Mouse (Mus musculus) liver, embryonic 14.5 days (tissue): ENCODE results near the gene Dpp6. TPM values are rescaled to one million over a fixed set of nuclear protein-coding genes. Genes with fewer than 3 reads are reported as not detected.

Experiments used
- ATAC-seq: fragments of 200-750 bp; cut with Nextera tagmentation; 2 replicates; pipeline ENCODE4 v1.8.0; 2017; ENCODE audit warnings: moderate number of reproducible peaks, mild to moderate bottlenecking, moderate library complexity; ENCODE audit not compliant: insufficient read depth
- DNase-seq, 3 experiments: peaks; one replicate each; pipeline ENCODE4 v3.0.0-alpha.2; 2012 to 2013; ENCODE audit warnings: low read depth in 3 of 3, low spot score in 3 of 3
- H3K27ac ChIP-seq: fragments of 300-500 bp; sonication (generic); 2 replicates; pipeline ENCODE4 v1.5.1; 2014; ENCODE audit warnings: moderate library complexity, mild to moderate bottlenecking, control low read depth, inconsistent platforms
- H3K27me3 ChIP-seq: fragments of 300-500 bp; sonication (generic); 2 replicates; pipeline ENCODE4 v1.6.1; 2014; ENCODE audit warnings: mild to moderate bottlenecking, low read length, moderate library complexity; ENCODE audit not compliant: control insufficient read depth, insufficient read depth
- H3K36me3 ChIP-seq: fragments of 300-500 bp; sonication (generic); replicated peaks from 2 replicates; pipeline ENCODE4 v1.6.1; 2014; ENCODE audit warnings: low read depth; ENCODE audit not compliant: control insufficient read depth, insufficient read depth
- H3K4me1 ChIP-seq, 2 experiments: fragments of 200-500 bp in 1 of 2; fragments of 300-500 bp in 1 of 2; sonication (generic) in 1 of 2; replicated peaks; 2 replicates each; pipeline ENCODE4 v1.6.1; 2012 to 2014; ENCODE audit warnings: antibody characterized with exemption in 1 of 2, inconsistent platforms in 1 of 2, low read length in 1 of 2; ENCODE audit not compliant: control insufficient read depth in 2 of 2, insufficient read depth in 2 of 2
- H3K4me2 ChIP-seq: fragments of 300-500 bp; sonication (generic); 2 replicates; pipeline ENCODE4 v1.6.1; 2014; ENCODE audit warnings: low read depth, mild to moderate bottlenecking, control low read depth, moderate library complexity
- H3K4me3 ChIP-seq, 2 experiments: fragments of 200-500 bp in 1 of 2; fragments of 300-500 bp in 1 of 2; sonication (generic) in 1 of 2; 2 replicates each; pipeline ENCODE4 v1.5.1; 2012 to 2014; ENCODE audit warnings: low read depth in 2 of 2, low read length in 2 of 2, mild to moderate bottlenecking in 2 of 2, control low read depth in 1 of 2, inconsistent platforms in 1 of 2, moderate library complexity in 1 of 2; ENCODE audit not compliant: insufficient read depth in 1 of 2
- H3K9ac ChIP-seq: fragments of 300-500 bp; sonication (generic); replicated peaks from 2 replicates; pipeline ENCODE4 v1.6.1; 2014; ENCODE audit warnings: mild to moderate bottlenecking, control low read depth, moderate library complexity
- H3K9me3 ChIP-seq: fragments of 300-500 bp; sonication (generic); 2 replicates; pipeline ENCODE4 v1.6.1; 2016; ENCODE audit warnings: low read length, mixed read lengths; ENCODE audit not compliant: control insufficient read depth
- CTCF ChIP-seq: IDR thresholded peaks from 2 replicates; pipeline ENCODE4 v1.5.1; 2016; ENCODE audit warnings: antibody characterized with exemption, low read depth, control low read depth
- EP300 ChIP-seq: IDR thresholded peaks from 2 replicates; pipeline ENCODE4 v1.6.1; 2016; ENCODE audit warnings: antibody characterized with exemption, low read depth
- WGBS: fragments of 180-500 bp; shearing (Covaris S2); extraction: QIAGEN DNeasy Blood & Tissue Kit; methylation state at CpG from one replicate; pipeline ENCODE4 v1.1.7; 2014; ENCODE audit not compliant: insufficient replicate concordance; 5-methylcytosine and 5-hydroxymethylcytosine counted together
- polyA plus RNA-seq, 2 experiments: library from polyadenylated mRNA; depleted of rRNA in 1 of 2; stranded (reverse) in 1 of 2; unstranded in 1 of 2; fragments of >200 nt; fragmentation: Nextera tagmentation in 1 of 2; extraction: Ambion mirVana in 1 of 2; gene quantifications; 2 replicates each; pipeline versions ENCODE4 v1.2.1 to v1.2.3; 2012 to 2014

Gene Dpp6
- polyA plus RNA-seq, 2 experiments, result 0.30 to 0.48 TPM

GRCm38 (mm10) chr5:26945169-26945920 is 128.3 kb downstream of the Dpp6 start:
- H3K27ac ChIP-seq, result no peak overlapping the region
- TF ChIP-seq CTCF (no peak), EP300 (no peak)
- no peaks in the 10 kb centered on the region for H3K9me3 ChIP-seq
- WGBS, result 41% methylated on average over 4 of the region's 4 CpGs
- no peak overlapping the region for H3K4me2 ChIP-seq
- no peaks in the 10 kb centered on the region for H3K27me3 ChIP-seq
- H3K9ac ChIP-seq, result no peak overlapping the region
- H3K4me1 ChIP-seq, result no peaks in the 10 kb centered on the region
- H3K4me3 ChIP-seq, result no peak overlapping the region
- DNase-seq, result no peak
- no peak for ATAC-seq
- no peaks in the 10 kb centered on the region for H3K36me3 ChIP-seq

DNA sequence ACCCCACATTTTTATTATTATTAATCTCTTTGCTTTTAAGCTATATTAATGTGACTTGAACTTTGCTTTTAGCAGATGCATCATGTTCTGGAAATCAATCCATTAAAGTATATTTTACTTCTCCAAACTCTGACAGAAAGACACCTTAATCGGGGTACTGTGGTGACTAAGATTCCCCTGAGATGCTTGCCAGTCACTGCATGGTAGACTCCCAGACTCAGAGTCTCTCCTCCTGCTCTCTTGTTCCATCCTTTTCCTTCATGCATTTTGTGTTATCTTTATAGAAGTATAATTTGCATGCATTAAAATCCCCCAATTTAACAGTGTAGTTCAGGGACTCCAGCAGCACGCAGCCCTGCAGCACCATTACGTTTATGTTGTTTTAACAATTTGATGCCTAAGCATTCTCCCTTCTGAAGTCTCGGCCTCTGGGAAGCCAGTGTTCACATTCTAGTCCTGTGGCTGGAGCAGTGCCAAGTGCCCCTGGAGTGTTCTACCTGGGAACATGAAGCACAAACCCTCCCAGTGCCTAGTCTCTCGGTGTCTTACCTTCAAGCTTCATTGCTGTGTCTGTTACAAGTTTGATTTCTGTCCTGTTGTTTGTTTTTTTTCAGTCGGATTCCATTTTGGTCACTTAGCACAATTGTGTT is 153.1 kb downstream of the Dpp6 start:
- WGBS, result 52% methylated on average over 6 of the region's 6 CpGs
- no peak overlapping the region for H3K9ac ChIP-seq
- H3K4me2 ChIP-seq, result no peak overlapping the region

DNA sequence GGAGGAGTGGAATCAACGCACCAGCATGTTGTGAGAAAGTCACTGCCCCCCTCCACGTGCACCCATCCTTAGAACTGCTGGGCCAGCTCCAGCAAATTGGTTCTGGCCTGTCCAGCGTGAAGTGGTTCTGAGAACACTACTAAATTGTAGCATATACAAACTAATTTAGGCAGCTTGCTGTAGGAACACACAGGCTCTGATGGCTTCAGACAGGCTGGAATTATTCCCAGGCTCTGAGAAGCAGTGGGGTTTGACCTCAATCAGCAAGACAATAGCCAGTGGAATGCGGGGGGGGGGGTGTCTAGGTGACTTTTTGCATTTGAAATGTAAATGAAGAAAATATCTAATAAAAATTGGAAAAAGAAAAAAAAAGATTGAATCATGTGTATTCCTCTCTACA is 156.2 kb downstream of the Dpp6 start:
- ATAC-seq (no peak), DNase-seq (no peak)
- no peaks in the 10 kb centered on the region for H3K9me3 ChIP-seq
- 35% methylated on average over 4 of the region's 4 CpGs for WGBS
- H3K27me3 ChIP-seq, result no peaks in the 10 kb centered on the region
- no peaks in the 10 kb centered on the region for H3K4me1 ChIP-seq
- H3K9ac ChIP-seq, result no peak overlapping the region
- H3K4me2 ChIP-seq, result no peak overlapping the region
- no peak overlapping the region for H3K27ac ChIP-seq
- no peak overlapping the region for H3K4me3 ChIP-seq
- no peak for TF ChIP-seq CTCF
- TF ChIP-seq EP300, result no peak
- H3K36me3 ChIP-seq, result no peaks in the 10 kb centered on the region

More for the DNA sequence above, 153.1 kb downstream of the Dpp6 start:
- Histone ChIP-seq H3K9me3 (no peaks in the 10 kb centered on the region), H3K36me3 (no peaks in the 10 kb centered on the region), H3K4me1 (no peaks in the 10 kb centered on the region), H3K27ac (no peak overlapping the region), H3K4me3 (no peak overlapping the region), H3K27me3 (no peaks in the 10 kb centered on the region)
- TF ChIP-seq EP300 (no peak), CTCF (no peak)
- DNase-seq, result no peak
- ATAC-seq, result no peak

DNA sequence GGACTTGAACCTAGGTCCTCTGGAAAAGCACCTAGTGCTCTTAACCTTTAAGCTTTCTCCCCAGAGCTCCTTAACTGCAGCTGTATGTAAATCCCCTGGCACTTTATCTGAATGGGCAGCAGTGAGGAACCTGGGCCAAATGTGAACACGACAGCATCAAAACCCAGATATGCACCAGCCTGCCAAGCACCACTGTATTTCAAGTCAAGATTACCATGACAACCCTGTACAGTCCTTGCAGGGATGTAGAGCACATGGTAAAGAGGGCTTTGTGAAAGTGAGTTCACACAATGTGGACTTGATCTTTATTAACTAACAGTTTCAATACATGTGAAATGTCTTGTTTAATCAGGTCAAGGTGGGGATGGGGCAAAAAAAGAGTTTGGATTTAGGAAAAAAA is 162.3 kb downstream of the Dpp6 start:
- H3K36me3 ChIP-seq, result no peaks in the 10 kb centered on the region
- DNase-seq (no peak), ATAC-seq (no peak)
- H3K4me1 ChIP-seq, result no peaks in the 10 kb centered on the region
- H3K27ac ChIP-seq, result no peak overlapping the region
- no peaks in the 10 kb centered on the region for H3K27me3 ChIP-seq
- H3K4me2 ChIP-seq, result no peak overlapping the region
- TF ChIP-seq CTCF, result no peak
- no peak for TF ChIP-seq EP300
- H3K4me3 ChIP-seq, result no peak overlapping the region
- WGBS, result 41% methylated on average over 1 of the region's 1 CpGs
- no peaks in the 10 kb centered on the region for H3K9me3 ChIP-seq
- H3K9ac ChIP-seq, result no peak overlapping the region

- Histone ChIP-seq H3K36me3 (no peaks in the 10 kb centered on the region), H3K9ac (no peak overlapping the region), H3K9me3 (no peaks in the 10 kb centered on the region), H3K27ac (no peak overlapping the region), H3K4me2 (no peak overlapping the region), H3K4me3 (no peak overlapping the region), H3K4me1 (no peaks in the 10 kb centered on the region), H3K27me3 (no peaks in the 10 kb centered on the region)
- no peak for DNase-seq
- no peak for TF ChIP-seq EP300
- no peak for TF ChIP-seq CTCF
- no peak for ATAC-seq
- 55% methylated on average over 3 of the region's 3 CpGs for WGBS
Observed at GRCm38 (mm10) chr5:26979755-26980154, 162.8 kb downstream of the Dpp6 start.
